Comparison of ENCODE assay signal across 9 mouse cellular contexts in genomic region chr3:52601011-52601745, GRCm38 (mm10).
DNase-seq lines count a peak whose midpoint lies in the region; ATAC-seq lines count a peak whose summit lies in the region.
"Had no signal": no experiment of that assay in that cellular context is flagged by ENCODE, and none has a peak within 500 bp of the region (broad histone marks: within the 10 kb centered on the region; RNA-seq: fewer than 3 reads in every experiment).

No protein-coding gene starts in this region.

- H3K27ac ChIP-seq in heart, embryonic 11.5 days (ENCODE audit: low read depth, low read length), result no peak overlapping the region
- H3K27ac ChIP-seq: embryonic facial prominence, embryonic 15.5 days had no signal

- no peak overlapping the region for H3K9ac ChIP-seq in heart, embryonic 11.5 days (ENCODE audit: low read depth, low read length)
- H3K9ac ChIP-seq: embryonic facial prominence, embryonic 15.5 days had no signal

- H3K27me3 ChIP-seq in heart, embryonic 11.5 days (ENCODE audit: control insufficient read depth, insufficient read depth, low read length), result no peaks in the 10 kb centered on the region
- H3K27me3 ChIP-seq: embryonic facial prominence, embryonic 15.5 days had no signal

- H3K9me3 ChIP-seq in heart, embryonic 11.5 days (replicated peaks; ENCODE audit: control insufficient read depth, low read length), result no peaks in the 10 kb centered on the region
- H3K9me3 ChIP-seq: embryonic facial prominence, embryonic 15.5 days had no signal

- intact Hi-C loops in gastrocnemius, postnatal 14 days (cut with DNase I; ENCODE audit: low total_unique reads), result no loop called here

- peak; percentile 92 to 93 for DNase-seq in heart, adult 18-20 months
- DNase-seq in cerebellum, adult 11 months, result peak; percentile 88
- peak; percentile 87 for DNase-seq in gastrocnemius, postnatal 14 days
- peak; percentile 33 to 59 for DNase-seq in left cerebral cortex, adult 18-20 months (ENCODE audit: low spot score in 2 of 2)
- DNase-seq in right cerebral cortex, postnatal 25 days, result peak; percentile 49
- no peak for DNase-seq in thymus, postnatal 36 days

- ATAC-seq in heart, embryonic 11.5 days (replicated peaks; ENCODE audit: insufficient number of reproducible peaks, low FRiP score, low TSS enrichment), result no peak
- ATAC-seq in granulocyte monocyte progenitor cell, adult 5-6 weeks (replicated peaks; ENCODE audit: poor library complexity, severe bottlenecking), result no peak

- no peak overlapping the region for H3K4me2 ChIP-seq in heart, embryonic 11.5 days
- H3K4me2 ChIP-seq: embryonic facial prominence, embryonic 15.5 days had no signal

- WGBS in heart, embryonic 11.5 days (ENCODE audit: insufficient replicate concordance), result 83% methylated on average over 21 of the region's 21 CpGs

- 0 out of 2 replicates have a peak, but pooled peaks cover 2% of the 10 kb centered on the region for H3K4me1 ChIP-seq in heart, embryonic 11.5 days (ENCODE audit: control insufficient read depth, insufficient read depth, low read length)

- no peaks in the 10 kb centered on the region for H3K36me3 ChIP-seq in heart, embryonic 11.5 days (ENCODE audit: control insufficient read depth, insufficient read depth, low read length)
- H3K36me3 ChIP-seq: embryonic facial prominence, embryonic 15.5 days had no signal

- no peak overlapping the region for H3K4me3 ChIP-seq in heart, embryonic 11.5 days (ENCODE audit: low read depth, low read length)
- H3K4me3 ChIP-seq: embryonic facial prominence, embryonic 15.5 days had no signal

Comparison
In these comparisons a context has a peak if more than half of its experiments do, and no peak if none do; other contexts are left out.
1. DNase-seq: peak in heart, adult 18-20 months (2 of 2), cerebellum, adult 11 months (single experiment), gastrocnemius, postnatal 14 days (single experiment), left cerebral cortex, adult 18-20 months (2 of 2) and right cerebral cortex, postnatal 25 days (single experiment); none in thymus, postnatal 36 days (0 of 2).